Mouse (Mus musculus) left cerebral cortex, adult 2 months (tissue): Measurements from ENCODE around the gene Rrbp1. TPM values are rescaled to one million over a fixed set of nuclear protein-coding genes. Genes with fewer than 3 reads are reported as not detected.

ENCODE experiments used
- DNase-seq, 2 experiments: peaks; one replicate each; pipeline ENCODE4 v3.0.0; 2021 to 2022; ENCODE audit warnings: low spot score in 2 of 2, mixed read lengths in 1 of 2; ENCODE audit errors: extremely low spot score in 1 of 2
- H3K27ac ChIP-seq: fragments of 200-600 bp; 2 replicates; pipeline ENCODE4 v1.8.1; 2022
- H3K4me3 ChIP-seq: fragments of 200-600 bp; 2 replicates; pipeline ENCODE4 v1.8.1; 2022
- CTCF ChIP-seq: fragments of 200-600 bp; IDR thresholded peaks from 2 replicates; pipeline ENCODE4 v1.8.1; 2022; ENCODE audit warnings: antibody characterized with exemption, mild to moderate bottlenecking, moderate library complexity
- intact Hi-C: fragments of 180-260 bp; cut with DNase I; formaldehyde crosslinking; loops from one replicate; pipeline ENCODE4 v1.15.1; 2025
- total RNA-seq, 2 experiments: library from RNA; stranded (reverse); gene quantifications; 2 replicates each; pipeline ENCODE4 v1.2.3; 2021

Rrbp1 gene
- total RNA-seq, 2 experiments from 2014 or later: 61.2 to 65.6 TPM

DNA sequence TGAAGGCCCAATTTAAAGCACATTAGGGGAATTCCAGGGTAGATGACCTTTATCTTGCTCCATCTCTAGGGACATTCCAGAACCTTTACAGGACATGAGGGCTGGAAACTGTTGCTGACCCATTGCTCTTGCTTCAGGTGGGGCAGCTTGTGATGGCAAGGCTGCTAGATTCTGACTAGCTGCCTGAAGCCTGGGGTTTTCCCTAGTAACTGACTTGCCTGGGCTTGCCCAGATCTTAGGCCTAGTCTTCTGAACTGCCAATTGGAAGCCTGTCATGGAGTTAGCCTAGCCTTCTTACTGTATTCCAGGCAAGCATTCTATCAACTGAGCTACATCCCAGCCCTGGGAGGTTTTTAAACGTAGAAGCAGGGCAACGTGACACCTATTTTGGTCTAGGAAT lies 101.8 kb downstream of the Rrbp1 start:
- H3K27ac ChIP-seq: no peak overlapping the region
- intact Hi-C loops: no loop called here
- no peak for DNase-seq
- H3K4me3 ChIP-seq: no peak overlapping the region
- no peak for TF ChIP-seq CTCF

DNA sequence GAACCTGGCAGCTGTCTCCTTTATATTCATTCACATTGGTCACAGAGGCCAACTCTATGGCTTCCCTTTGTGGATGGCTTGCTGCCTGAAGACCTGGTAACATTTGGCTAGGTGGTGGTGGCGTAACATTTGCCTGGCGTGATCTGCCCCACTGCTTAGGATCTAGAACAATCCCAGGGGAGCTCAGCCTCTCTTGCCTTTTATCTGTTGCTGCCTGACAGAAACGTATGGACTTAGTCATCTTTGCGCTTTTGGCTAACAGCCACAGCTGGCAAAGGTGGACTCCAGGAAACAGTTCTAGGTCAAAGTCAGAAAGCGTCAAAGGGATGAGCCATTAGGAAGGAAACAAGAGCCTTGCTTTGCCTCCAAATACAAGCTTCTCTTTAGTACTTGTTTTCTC lies 106.2 kb downstream of the Rrbp1 start:
- H3K27ac ChIP-seq: no peak overlapping the region
- no peak overlapping the region for H3K4me3 ChIP-seq
- intact Hi-C loops: no loop called here
- no peak for TF ChIP-seq CTCF
- no peak for DNase-seq

DNA sequence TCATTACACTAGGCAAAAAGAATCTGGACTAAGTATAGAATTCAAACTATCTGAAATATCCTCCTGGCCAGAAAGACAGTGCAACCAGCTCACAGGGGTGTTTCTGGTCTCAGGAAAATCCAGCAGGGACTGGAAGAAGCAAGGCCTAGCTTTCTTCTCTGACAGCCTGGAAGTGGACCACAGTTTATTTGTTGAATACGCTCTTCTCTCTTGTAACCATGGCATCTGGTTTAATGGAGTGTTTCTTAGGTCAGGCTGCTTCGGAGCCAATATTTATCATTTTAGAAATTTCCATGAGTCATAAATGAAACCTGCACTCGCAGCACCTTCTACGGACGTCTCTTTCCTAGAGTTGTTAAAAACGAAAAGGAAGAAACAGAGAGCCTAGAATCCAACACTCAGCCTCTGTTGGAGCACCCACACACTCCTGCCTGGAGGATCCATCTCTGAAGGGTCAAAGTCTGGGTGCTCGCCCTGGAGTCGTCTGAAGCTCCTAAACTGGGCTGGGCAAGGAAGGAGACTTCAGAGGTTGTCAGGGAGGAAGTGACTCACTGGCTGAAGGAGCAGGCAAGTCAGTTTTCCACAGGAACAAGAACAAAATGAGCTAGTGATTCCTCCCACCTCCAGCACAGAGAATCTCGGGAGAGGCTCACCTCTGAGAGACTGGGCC lies 107.6 kb downstream of the Rrbp1 start:
- no peak overlapping the region for H3K4me3 ChIP-seq
- no peak overlapping the region for H3K27ac ChIP-seq
- TF ChIP-seq CTCF: no peak
- no peak for DNase-seq
- intact Hi-C loops: no loop called here

DNA sequence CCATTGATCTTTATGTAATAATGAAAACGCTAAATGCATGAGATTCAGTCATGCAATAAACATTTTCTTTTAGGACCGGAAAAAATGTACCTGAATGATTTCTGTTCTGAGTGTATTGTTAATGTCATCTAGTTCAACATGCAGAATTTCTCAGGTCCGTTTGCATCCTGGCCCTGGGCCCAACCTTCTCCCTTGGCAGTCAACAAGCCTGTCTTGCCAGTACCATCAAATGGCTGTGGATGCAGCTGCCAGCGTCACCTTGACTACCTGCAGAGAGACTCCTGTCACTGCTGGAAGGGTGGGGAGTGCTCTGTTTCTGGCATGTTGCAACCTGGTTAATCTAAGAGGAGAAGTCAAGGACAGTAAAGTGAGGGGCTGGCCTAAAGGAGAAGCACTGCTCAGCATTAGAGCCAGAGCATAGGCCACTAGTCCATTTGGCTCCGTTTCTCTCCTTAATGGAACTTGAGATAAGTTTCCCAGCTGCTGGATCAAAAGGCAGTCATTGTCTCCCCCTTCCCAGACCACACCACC lies 110.2 kb downstream of the Rrbp1 start:
- TF ChIP-seq CTCF: no peak

DNA sequence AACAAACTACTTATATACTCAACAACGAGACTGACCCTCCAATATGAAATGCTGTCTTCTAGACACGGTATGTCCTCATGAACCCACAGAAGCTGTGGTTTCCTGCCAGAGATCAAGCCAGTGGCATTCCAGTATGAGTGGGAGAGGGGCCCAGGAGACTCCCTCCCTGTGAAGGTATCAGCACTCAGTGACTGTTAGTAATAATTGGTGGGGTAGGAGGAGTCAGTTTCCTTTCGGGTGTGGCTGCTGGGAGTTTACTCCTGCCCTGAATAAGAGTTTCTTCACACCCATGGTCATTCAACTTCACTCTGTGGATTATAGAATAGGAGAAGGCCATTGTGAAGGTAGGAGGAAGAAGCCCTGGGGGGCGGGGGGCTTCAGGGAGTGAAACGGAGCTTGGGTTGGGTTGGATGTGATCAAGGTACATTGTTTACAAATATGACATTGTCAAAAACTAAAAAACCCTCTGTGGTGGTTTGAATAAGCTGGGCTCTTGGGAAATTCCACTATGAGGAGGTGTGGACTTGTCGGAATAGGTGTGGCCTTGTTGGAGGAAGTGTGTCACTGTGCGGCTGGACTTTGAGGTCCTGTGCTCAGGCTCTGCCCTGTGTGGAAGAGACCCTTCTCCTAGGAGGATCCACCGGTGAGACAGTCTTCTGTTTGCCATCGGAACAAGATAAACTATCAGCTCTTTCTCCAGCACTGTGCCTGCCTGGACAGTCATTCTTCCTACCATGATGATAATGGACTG lies 111.4 kb downstream of the Rrbp1 start:
- H3K4me3 ChIP-seq: no peak overlapping the region
- TF ChIP-seq CTCF: no peak
- intact Hi-C loops: no loop called here
- DNase-seq: no peak
- no peak overlapping the region for H3K27ac ChIP-seq

More for the DNA sequence above, 110.2 kb downstream of the Rrbp1 start:
- no peak overlapping the region for H3K27ac ChIP-seq
- DNase-seq: no peak
- H3K4me3 ChIP-seq: no peak overlapping the region
- intact Hi-C loops: no loop called here

Other genes with a start within 250 kb of the Rrbp1 start
- gene Bfsp1, start 148.1 kb downstream of the Rrbp1 start, total RNA-seq: 1 to 10 TPM in 1 of 2 experiments, under 1 TPM in 1; 0.88 to 1.1 TPM
- 100 to 1,000 TPM; 154 to 157 TPM for gene Dstn, start 95.9 kb downstream of the Rrbp1 start, total RNA-seq
- not detected for gene Banf2, start 21.8 kb upstream of the Rrbp1 start, total RNA-seq